ENCODE assay signal across 23 mouse cellular contexts in the genomic region with DNA sequence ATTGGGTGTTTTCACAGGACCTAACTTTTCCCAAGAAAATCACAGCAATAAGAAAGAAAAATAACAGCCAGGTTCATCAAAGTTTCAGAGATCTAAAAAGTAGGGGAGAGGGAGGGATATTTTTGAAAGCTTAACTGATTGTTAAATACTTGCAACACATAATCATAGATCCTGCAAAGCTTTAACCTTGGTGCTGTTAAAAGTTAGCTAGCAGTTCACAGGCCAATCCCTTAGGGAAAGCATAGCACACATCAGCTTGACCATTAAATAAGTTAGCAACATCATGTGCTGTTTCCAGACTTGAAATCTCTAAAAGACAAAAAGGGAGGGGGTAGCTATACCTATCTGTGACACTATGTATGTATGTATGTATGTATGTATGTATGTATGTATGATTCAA.
"Had no signal": no experiment of that assay in that cellular context is flagged by ENCODE, and none has a peak within 500 bp of the region (broad histone marks: within the 10 kb centered on the region; RNA-seq: fewer than 3 reads in every experiment).

No protein-coding gene starts in this region.

- H3K4me1 ChIP-seq: hindbrain, embryonic 15.5 days; kidney, embryonic 15.5 days; limb, embryonic 13.5 days; lung, embryonic 15.5 days; midbrain, embryonic 10.5 days; midbrain, embryonic 13.5 days; neural tube, embryonic 13.5 days; stomach, embryonic 15.5 days had no signal

- DNase-seq: kidney, adult 18-20 months; layer of hippocampus, adult 9-11 months; liver, embryonic 13.5 days; lung, adult 18-20 months; lung, postnatal 10 days; lung, postnatal 36 days; retina, postnatal 1 day; right cerebral cortex, postnatal 25 days; spleen, adult 18-20 months; thymus, postnatal 25 days had no signal

- H3K9me3 ChIP-seq: hindbrain, embryonic 15.5 days; kidney, embryonic 15.5 days; limb, embryonic 10.5 days; limb, embryonic 13.5 days; liver, embryonic 13.5 days; lung, embryonic 15.5 days; megakaryocyte, embryonic 14.5 days; midbrain, embryonic 10.5 days; midbrain, embryonic 13.5 days; neural tube, embryonic 13.5 days; stomach, embryonic 15.5 days had no signal

- H3K9ac ChIP-seq: hindbrain, embryonic 15.5 days; kidney, embryonic 15.5 days; limb, embryonic 13.5 days; liver, embryonic 13.5 days; lung, embryonic 15.5 days; midbrain, embryonic 13.5 days; neural tube, embryonic 13.5 days; stomach, embryonic 15.5 days had no signal

- H3K27me3 ChIP-seq: hindbrain, embryonic 15.5 days; kidney, embryonic 15.5 days; limb, embryonic 13.5 days; liver, embryonic 13.5 days; lung, embryonic 15.5 days; megakaryocyte, embryonic 14.5 days; midbrain, embryonic 13.5 days; neural tube, embryonic 13.5 days; stomach, embryonic 15.5 days had no signal

- H3K27ac ChIP-seq: hindbrain, embryonic 15.5 days; layer of hippocampus, adult 2 months; limb, embryonic 10.5 days; limb, embryonic 13.5 days; lung, embryonic 15.5 days; midbrain, embryonic 10.5 days; midbrain, embryonic 13.5 days; neural tube, embryonic 13.5 days; stomach, embryonic 15.5 days had no signal

- ATAC-seq: midbrain, embryonic 13.5 days; midbrain, embryonic 16.5 days had no signal

- H3K4me2 ChIP-seq: hindbrain, embryonic 15.5 days; kidney, embryonic 15.5 days; limb, embryonic 13.5 days; liver, embryonic 13.5 days; lung, embryonic 15.5 days; midbrain, embryonic 13.5 days; neural tube, embryonic 13.5 days; stomach, embryonic 15.5 days had no signal

- H3K4me3 ChIP-seq: hindbrain, embryonic 15.5 days; kidney, embryonic 15.5 days; layer of hippocampus, adult 2 months; limb, embryonic 10.5 days; limb, embryonic 13.5 days; liver, embryonic 13.5 days; lung, embryonic 15.5 days; megakaryocyte, embryonic 14.5 days; midbrain, embryonic 10.5 days; midbrain, embryonic 13.5 days; myocyte; neural tube, embryonic 13.5 days; stomach, embryonic 15.5 days had no signal

- H3K36me3 ChIP-seq: hindbrain, embryonic 15.5 days had no signal
